Mouse (Mus musculus): Measurements from ENCODE around the gene Ugt1a6a.

Gene Ugt1a6a

DNA sequence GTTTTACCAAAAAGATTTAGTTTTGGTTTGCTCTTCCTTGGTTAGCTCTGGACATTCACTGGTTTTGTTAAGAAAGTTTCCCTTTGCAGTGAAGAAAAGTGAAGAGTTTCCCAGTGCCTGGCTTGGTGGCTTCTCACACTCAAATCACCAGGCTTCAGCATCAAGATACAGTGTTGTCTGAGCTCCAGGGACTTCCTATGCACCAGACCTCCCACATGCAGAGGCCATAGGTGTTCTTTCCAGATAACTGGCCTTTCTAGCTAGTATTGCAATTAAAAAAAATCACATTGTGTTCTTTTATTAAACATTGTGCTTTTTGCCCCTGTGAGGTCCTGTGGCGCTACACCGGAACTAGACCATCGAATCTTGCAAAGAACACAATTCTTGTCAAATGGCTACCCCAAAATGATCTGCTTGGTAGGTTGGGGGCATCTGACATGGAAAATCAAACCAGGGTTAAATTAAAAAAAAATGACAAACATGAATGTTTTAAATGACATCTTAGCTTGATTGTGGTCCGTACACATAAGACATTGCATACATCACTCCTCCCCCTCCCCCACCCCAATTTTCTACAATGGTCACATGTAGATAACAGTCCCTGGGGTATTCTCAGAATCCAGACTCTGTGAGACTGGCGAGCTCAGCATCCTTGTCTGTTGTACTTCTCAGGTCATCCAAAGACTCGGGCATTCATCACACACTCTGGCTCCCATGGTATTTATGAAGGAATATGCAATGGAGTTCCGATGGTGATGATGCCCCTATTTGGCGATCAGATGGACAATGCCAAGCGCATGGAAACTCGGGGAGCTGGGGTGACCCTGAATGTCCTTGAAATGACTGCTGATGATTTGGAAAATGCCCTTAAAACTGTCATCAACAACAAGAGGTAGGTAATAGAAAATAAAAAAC is 81.1 kb downstream of the Ugt1a6a start:
- no peak for TF ChIP-seq GATA4 (IDR thresholded peaks at IDR 0.05; ENCODE audit: insufficient replicate concordance, low read length)

DNA sequence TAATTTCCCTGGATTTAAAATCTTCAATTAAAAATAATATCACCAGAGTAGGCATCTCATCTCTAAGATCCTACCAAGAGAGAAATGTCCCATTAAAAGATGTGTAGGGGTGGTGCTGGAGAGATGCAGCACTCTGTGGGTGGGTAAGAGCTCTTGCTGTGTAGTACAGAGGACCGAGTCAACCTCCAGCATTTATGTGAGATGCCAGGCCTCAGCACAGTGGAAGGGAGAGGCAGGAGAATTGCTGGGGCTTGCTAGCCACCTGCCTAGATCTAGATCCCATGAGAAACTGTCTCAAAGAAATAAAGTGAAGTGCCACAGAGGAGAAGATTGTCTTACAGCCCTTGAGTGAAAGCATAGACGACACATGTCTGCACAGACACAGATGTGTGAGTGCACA is 81.9 kb downstream of the Ugt1a6a start:
- TF ChIP-seq GATA4 (IDR thresholded peaks at IDR 0.05; ENCODE audit: insufficient replicate concordance, low read length): no peak

DNA sequence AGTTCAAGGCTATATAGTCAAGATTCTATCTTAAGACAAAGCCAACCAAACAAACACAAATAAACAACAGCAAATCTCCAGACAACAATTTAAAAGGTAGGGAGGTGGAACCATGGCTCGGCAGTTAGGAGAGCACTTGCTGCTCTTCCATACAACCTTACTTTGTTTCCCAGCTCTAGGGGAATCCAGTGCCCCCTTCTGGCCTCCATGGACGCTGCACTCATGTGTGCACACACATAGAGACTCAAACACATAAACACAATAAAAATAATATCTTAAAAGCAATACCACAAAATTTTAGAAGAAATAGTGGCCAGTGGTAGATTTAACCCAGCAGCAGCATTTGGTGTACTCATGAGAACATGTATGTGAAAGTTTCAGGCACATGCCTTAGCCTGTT is 82.5 kb downstream of the Ugt1a6a start:
- TF ChIP-seq GATA4 (IDR thresholded peaks at IDR 0.05; ENCODE audit: insufficient replicate concordance, low read length): no peak

DNA sequence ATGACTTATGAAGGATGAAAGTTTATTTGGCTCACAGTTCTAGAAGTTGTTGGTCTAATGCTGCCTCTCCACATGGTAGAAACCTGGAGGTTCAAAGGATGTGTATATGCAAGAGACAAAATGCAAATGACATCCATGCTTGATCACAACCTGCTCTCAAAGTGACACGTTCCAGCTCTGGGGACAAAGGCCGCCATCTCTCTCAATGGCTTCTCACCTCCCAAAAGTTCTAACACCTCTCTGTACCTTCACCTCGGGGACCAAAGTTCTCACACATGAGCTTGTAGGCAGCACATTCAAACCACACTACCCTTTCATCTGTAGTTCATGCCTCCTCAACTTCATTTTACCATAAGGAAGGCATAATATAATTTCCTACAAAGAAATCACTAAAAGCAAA is 83.0 kb downstream of the Ugt1a6a start:
- no peak for TF ChIP-seq GATA4 (IDR thresholded peaks at IDR 0.05; ENCODE audit: insufficient replicate concordance, low read length)

DNA sequence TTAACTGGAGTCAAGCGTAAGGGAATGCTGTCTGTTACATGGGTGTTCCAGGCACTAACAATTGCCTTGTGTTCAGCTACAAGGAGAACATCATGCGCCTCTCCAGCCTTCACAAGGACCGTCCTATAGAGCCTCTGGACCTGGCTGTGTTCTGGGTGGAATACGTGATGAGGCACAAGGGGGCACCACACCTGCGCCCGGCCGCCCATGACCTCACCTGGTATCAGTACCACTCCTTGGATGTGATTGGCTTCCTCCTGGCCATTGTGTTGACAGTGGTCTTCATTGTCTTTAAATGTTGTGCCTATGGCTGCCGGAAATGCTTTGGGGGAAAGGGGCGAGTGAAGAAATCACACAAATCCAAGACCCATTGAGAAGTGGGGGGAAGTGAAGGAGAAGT is 83.4 kb downstream of the Ugt1a6a start:
- no peak for TF ChIP-seq GATA4 (IDR thresholded peaks at IDR 0.05; ENCODE audit: insufficient replicate concordance, low read length)

DNA sequence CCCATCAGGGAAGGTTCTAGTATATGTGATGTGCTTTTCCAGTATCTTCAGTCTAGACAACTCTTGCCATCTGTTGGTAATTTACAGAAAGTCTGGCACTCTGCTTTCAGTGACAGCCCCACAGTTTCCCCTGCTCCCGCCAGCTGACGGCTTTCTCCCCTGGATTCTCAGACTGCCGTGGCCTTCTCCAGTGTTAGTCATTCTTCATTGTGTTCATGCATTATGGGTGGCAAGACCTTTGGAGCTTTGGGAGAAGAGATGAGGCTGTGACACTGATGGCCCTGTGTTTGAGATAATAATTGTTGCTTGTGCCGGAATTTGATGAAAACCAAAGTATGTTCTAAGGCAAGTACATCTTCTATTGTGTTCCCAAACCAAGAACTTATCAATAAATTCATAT is 84.0 kb downstream of the Ugt1a6a start:
- TF ChIP-seq GATA4 (IDR thresholded peaks at IDR 0.05; ENCODE audit: insufficient replicate concordance, low read length): no peak

DNA sequence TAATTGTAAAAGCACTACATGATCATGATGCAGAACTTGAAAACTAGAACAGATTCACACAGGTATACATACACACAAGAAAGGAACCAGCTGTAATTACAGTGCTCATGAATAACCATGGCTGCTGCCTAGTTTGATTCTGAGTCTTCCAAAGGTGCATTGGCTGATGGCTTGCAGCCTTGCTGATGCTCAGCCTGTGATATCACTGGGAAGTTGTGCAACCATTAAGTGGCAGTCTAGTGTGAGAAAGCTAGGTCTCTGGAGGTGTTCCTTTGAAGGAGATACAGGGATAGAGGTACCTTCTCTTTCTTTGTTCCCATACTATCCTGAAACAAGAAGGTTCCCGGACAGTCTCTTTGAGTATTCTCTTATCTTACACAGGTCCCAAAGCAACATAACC is 84.4 kb downstream of the Ugt1a6a start:
- no peak for TF ChIP-seq GATA4 (IDR thresholded peaks at IDR 0.05; ENCODE audit: insufficient replicate concordance, low read length)

DNA sequence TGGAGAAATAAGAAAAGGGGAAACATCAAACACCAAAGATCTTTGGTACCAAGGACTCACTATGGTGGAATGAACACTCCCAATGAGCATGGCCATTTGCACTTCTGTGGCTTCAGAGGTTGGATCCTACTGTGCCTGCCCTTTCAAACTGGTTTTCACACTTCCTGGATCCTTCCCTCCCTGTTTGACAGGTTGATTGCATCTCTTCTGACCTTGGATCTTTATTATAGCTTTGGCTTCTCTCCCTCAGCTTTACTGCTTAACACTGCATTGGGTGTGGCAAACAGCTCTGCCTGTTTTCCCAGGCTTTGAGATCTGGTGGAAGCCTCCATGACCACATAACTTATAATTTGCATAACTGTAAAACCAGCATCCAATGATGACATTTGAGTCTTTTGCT is 85.7 kb downstream of the Ugt1a6a start:
- TF ChIP-seq GATA4 (IDR thresholded peaks at IDR 0.05; ENCODE audit: insufficient replicate concordance, low read length): no peak

DNA sequence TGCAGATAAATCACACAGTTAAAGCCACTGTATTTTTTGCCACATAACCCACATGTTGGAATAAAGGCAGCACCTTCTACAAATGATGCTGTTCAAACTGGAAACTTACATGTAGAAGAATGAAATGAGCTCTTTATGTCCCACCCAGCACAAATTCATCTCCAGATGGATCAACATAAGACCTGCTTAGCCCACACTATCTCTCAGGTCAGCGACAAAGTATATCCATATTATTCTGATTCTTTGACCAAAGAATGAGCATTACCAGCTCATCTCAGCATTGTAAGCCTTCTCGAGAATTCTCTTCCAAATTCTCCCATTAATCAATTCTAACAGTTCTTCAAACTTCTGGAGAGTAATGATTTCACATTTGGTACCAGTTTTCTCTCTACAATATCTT is 87.6 kb downstream of the Ugt1a6a start:
- no peak for TF ChIP-seq GATA4 (IDR thresholded peaks at IDR 0.05; ENCODE audit: insufficient replicate concordance, low read length)

DNA sequence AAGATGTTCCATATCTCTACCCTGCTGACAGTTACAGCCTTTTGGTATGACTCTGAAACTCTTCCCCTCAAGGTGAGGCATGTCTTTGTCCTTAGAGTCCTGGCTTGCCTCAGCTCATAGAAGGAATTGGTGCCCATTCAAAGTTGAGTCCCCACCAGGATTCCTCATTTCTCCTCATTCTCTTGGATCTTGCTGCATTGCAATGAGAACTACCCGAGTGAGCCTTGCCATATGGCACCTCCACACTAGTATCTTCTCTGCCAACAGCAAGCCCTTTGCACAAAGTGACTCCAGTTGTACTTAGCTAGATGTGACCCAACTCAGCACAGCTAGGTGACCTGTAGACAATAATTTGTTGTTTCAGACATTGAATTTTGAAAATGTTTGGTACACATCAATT is 89.0 kb downstream of the Ugt1a6a start:
- no peak for TF ChIP-seq GATA4 (IDR thresholded peaks at IDR 0.05; ENCODE audit: insufficient replicate concordance, low read length)

DNA sequence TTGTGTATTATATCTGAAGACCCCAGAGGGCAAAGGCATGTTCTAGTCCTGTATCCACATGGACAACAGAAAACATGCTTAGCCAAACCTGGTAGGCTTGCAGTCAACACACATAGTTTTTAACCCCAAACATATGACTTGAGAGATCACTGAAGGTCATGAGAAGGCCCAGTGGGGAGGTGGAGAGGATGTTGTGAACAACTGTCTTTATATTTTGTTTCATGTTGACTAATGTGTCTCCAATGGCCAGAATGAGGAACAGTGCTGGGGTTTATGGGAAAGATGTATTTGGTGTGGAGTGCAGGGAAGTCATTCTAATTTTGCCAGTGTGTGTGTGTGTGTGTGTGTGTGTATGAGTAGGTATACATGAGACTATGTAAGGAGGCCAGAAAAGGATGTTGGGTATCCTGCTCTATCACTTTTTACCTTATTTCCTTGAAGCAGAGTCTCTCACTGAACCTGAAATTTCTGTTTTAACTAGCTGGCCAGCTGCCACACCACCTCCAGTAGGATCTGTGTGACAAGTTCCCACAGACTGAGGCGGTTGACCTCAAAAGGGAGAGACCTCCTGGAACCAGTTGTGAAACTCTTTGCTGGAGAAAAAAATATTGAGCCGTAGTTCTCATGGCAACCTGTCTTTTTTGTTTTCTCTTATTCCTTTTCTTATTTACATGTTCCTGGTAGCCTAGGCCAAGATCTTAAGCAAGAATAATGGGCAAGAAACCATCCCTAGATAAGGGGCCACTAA is 89.6 kb downstream of the Ugt1a6a start:
- TF ChIP-seq GATA4 (IDR thresholded peaks at IDR 0.05; ENCODE audit: insufficient replicate concordance, low read length): no peak

DNA sequence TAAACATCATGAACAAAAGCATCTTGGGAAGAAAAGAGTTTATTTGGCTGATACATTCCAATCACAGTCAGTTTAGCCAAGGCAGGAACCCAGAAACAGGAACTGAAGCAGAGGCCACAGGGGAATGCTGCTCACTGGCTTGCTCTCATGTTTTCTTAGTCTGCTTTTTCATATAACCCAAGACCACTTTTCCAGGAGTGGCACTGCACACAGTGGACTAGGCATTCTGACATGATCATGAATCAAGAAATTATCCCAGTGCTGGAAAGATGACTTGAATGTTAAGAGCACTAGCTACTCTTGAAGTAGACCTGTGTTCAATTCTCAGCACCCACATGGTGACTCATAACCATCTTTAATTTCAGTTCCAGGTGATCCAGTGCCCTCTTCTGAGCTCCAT is 91.1 kb downstream of the Ugt1a6a start:
- TF ChIP-seq GATA4 (IDR thresholded peaks at IDR 0.05; ENCODE audit: insufficient replicate concordance, low read length): no peak

DNA sequence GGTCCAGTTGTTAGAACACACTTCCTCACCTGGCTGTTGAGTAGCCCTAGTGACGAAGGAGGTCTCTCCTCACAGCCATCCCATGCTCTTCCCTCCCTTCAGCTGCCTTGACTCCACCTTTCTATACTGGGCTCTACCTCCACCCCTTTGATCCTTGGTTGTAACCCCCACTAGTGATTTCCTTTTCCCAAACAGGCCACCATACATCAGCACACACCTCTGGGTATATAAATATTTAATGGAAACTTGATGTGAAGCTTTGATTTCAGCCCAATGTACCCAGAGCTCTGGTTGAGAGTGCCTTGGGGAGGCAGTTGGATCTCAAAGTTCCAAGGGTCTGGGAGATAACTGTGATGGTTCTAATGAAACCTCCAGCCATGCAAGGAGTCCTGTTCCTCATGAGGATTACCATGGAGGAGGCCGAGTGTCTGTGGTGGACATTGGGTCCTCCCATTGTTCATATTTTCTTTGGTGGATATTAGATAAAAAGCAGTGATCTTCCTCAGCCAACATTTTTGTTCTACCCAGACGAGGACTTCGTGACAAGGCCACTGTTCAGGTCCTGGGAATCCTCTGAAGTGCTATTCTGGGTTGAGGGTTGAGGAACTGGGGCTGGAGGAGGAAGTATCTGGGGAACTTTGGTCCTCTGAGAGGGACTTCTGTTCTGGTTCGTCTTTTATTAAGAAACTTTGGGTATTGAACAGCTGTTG is 92.2 kb downstream of the Ugt1a6a start, which contains the start of gene Mroh2a:
TSS of gene Mroh2a (plus strand) at position 317 of the 710 bp plus-strand sequence.
- no peak for TF ChIP-seq GATA4 (IDR thresholded peaks at IDR 0.05; ENCODE audit: insufficient replicate concordance, low read length)

DNA sequence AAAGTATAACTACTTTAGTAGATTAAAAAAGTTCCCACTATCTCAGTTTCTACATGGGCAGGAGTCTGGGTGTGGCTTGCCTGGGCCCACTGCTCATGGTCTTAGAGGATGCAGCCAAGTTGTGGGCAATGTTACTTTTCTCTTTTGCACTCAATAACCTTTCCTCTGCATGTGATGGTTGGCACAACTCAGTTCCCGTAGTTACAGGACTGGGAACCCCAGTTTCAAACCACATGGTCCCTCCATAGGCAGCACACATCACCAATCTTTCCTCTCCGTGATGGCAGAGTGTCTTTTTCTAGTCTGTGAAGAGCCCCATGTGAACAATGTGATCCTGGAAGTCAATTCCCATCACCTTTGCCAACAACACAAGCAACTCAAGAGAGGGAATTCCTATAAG is 92.9 kb downstream of the Ugt1a6a start:
- no peak for TF ChIP-seq GATA4 (IDR thresholded peaks at IDR 0.05; ENCODE audit: insufficient replicate concordance, low read length)

DNA sequence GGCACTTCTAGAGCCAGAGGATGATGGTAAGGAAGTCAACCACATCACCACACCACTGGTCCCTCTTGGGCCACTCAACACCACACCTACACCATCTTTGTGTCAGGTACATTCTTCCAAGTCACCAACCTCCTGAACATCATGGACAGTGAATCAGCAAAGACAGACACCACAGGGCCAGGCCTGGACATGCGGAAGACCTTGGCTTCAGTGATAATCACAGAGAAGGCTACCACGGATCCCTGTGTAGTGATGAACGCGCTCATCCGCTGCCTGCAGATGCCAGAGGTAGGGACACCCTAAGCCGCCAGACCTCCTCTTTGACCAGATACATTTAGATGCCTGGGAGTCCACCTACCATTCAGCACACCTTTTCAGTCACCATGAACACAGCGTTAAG is 93.5 kb downstream of the Ugt1a6a start:
- no peak for TF ChIP-seq GATA4 (IDR thresholded peaks at IDR 0.05; ENCODE audit: insufficient replicate concordance, low read length)

DNA sequence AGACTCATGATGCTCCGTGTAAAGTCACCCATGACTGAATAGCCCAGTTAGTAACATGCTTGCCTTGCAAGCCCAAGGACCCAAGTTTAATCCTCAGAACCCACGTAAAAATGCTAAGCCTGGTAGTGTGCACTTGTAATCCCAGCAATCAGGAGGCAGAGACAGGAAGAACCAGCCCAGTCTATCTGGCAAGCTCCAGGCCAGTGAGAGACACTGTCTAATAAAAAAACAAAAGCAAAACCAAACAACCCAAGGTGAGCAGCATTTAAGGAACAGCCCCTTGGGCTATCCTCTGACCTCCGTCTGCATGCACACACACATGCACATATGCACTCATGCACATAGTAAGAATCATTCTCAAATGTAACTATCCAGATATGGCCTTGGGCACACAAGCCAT is 95.0 kb downstream of the Ugt1a6a start:
- no peak for TF ChIP-seq GATA4 (IDR thresholded peaks at IDR 0.05; ENCODE audit: insufficient replicate concordance, low read length)

Data from liver, adult (tissue).